Mouse (Mus musculus): ENCODE measurements around the gene B3galt5. TPM values are rescaled to one million over a fixed set of nuclear protein-coding genes. Genes with fewer than 3 reads are reported as not detected.

Gene B3galt5
- total RNA-seq (2021), result not detected

DNA sequence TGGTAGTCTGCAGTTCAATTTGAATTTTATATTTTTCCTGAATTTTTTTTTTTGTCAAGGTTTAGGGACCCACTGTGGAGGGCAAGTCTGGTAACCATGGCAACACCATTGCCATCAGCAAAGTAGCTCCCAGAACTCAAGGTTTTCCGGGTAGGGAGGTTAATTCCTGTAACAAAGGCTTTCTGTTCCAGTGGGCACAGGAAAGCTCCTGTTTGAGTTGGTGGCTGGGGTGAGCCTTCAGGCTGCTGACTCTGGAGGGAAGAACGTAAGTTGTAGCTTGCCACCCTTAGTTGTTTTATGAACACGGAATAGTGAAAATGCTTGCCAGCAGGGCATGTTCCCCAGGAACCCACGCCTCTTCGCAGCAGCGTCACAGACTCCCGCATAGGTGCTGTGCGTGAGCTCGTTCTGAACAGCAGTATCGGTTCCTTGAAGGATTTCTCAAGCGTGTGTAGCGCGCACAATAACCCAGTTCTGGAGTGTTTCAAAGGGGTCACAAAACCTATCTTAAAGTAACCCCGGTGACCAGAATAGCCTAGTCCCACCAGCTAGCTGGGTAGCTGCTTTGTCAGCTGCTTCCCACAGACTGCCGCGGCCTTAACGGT lies at the start of gene B3galt5:
TSS of gene B3galt5 (plus strand) at position 436 of the 605 bp plus-strand sequence.
- intact Hi-C loops (cut with DNase I), result no loop called here
- DNase-seq, result no peak

DNA sequence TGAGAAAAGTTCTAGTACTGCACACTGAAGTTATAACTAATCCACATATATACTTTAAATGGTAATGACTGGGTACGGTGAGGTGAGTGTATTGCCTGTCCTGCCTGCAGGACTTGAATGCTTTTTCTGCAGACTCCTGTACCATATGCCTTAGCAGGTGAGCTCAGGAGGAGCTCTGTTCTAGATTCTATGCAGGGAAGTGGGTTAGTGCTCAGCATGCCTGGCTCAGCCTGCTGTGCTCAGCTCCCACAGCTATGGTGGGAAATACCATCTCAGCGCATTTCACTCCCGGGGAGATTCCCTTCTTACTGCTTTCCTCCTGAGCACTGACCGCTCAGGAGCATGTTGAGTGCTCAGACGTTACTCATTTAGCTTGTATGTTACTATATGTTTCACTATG lies 48.0 kb upstream of the B3galt5 start:
- no peak for DNase-seq
- intact Hi-C loops (cut with DNase I), result no loop called here

DNA sequence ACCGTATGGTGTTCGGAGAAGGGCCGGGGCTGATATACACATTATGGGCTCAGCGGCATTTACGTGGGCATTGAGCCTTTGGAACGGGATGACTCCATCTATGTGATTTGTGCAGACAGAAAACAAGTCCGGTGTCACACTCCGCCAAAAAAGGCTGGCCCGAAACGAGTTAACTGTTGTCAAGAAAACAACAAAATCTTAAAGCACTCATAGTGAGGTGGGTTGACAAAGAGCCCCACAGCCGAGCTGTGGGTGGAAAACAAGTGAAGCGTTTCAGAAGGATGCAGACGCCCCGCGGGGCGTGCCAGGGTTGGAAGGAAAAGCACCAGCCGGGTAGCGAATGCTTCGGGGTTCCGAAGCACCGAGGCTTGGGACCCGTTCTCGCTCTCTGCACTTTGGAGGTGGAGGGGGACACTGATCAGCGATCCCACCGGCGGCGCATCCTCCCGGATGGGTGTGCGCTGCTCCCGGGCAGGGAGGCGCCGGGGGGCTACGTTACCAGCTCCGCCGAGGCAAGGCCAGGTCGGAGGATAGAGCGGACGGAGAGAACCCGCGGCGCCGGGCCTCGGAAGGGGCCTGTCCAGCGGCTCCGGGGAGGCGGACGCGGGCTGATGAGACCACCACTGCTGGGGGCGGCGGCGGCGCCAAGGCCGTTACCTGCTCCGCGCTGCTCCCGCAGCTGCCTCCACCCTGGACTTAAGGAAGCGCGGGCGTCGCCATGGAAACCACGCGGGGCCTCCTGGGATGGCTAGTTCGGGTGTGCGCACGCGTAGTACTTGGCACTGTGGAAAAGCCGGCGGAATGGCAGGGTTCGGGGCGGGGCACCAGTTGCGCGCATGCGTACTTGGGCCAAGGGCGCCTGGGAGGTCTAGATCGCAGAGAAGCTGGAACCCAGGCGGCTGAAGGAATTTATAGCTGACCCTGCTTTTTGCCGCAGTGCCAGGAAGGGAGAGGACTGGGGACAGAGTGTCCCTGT lies 43.8 kb upstream of the B3galt5 start, which contains the start of gene Lca5l:
TSS of gene Lca5l (minus strand) at position 741 of the 976 bp plus-strand sequence.
- intact Hi-C loops (cut with DNase I), result loop anchor here (2.0 kb wide), 1 partner anchor 33 kb away; no protein-coding TSS in a partner anchor
- peak; percentile 100 for DNase-seq

DNA sequence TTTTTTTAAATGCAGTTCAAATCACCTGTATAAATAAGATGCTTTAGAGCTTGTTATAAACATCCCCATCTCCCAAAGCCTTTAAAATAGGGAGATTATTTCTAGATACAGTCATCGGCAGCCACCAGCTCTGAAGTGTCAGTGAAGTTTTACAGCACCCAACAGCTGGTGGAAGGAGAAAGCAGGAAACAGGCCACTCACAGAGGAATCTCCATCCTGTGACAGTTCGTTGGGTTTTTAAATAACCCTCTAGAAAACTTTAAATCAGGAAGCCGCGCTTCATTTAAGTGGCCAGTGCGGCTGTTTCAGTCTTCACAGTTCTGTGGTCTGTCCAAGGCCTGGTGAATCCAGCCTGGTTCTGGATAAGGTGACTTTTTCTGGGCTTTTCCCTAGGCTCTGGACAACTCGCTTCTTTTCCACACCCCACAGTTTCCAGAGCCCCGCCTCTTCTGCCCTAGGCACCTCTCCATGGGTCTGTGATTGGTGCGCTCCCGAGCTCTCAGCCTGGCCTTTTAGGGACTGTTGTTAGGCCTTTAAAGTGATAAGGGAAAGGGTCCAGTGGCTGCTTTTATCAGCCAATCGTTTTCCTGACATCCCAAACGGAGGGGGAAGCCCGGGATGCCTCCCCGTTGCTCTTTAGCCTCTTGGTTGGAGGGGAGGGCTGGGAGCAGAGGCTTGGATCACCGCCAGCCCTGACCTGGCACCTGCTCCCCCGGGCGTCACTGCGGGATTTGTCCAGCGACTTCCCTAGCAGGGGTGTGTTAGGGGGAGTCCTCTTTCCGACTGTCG lies 35.5 kb upstream of the B3galt5 start, which contains the start of gene Sh3bgr:
TSS of gene Sh3bgr (plus strand) at position 538 of the 789 bp plus-strand sequence.
- intact Hi-C loops (cut with DNase I), result loop anchor here (2.0 kb wide), 1 partner anchor 41 kb away; no protein-coding TSS in a partner anchor
- peak; percentile 90 to 93 for DNase-seq

GRCm38 (mm10) chr16:96200702-96201028 lies 34.9 kb upstream of the B3galt5 start:
- intact Hi-C loops (cut with DNase I), result loop anchor here (2.0 kb wide), 1 partner anchor 42 kb away; no protein-coding TSS in a partner anchor
- DNase-seq, result no peak

- intact Hi-C loops (cut with DNase I), result loop anchor here (2.0 kb wide), 1 partner anchor 43 kb away; no protein-coding TSS in a partner anchor
- peak; percentile 41 to 52 for DNase-seq
Observed at GRCm38 (mm10) chr16:96201485-96202232, 33.9 kb upstream of the B3galt5 start.

DNA sequence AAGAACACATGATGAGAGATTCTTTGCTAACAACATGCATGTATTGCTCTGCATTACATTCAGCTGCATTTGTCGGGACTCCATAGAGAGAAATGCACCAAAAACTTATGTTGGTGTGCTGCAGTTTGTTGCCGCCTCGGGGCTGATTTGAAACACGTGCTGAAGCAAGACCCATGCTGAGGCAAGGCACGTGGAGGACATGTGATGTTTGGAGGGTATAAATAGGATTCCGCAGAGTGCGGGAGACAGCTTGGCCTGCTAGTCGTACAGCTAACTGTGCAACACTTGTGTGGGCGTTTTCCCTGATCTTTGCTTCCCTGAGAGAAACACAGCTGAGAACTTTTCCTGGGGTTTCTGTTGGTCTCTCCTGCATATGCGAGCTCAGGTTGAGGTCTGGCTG lies 25.8 kb upstream of the B3galt5 start:
- DNase-seq, result peak; percentile 39 to 52
- intact Hi-C loops (cut with DNase I), result no loop called here

GRCm38 (mm10) chr16:96210856-96211255 lies 24.7 kb upstream of the B3galt5 start:
- DNase-seq, result peak; percentile 31 to 60
- intact Hi-C loops (cut with DNase I), result no loop called here

GRCm38 (mm10) chr16:96213027-96213426 lies 22.6 kb upstream of the B3galt5 start:
- peak; percentile 77 to 81 for DNase-seq
- intact Hi-C loops (cut with DNase I), result no loop called here

DNA sequence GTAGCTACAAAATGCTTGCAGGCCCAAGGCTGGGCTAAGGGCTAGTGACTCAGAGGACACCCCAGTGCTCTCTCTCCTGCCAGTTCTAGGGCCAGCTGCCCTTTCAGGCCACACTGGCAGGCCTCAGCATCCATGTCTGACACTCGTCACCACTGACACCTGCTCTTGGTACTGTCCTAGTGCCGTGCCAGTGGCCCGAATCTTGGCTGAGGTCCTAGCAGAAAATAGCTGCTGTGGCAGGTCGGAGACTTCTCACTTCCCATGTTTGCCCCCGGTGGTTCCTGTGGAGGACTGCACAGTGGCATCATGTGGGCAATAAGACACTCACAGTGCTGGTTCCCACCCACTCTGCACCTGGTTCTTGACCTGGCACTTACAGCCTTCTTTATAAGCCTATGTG lies 14.1 kb upstream of the B3galt5 start:
- DNase-seq, result peak; percentile 75 to 79

DNA sequence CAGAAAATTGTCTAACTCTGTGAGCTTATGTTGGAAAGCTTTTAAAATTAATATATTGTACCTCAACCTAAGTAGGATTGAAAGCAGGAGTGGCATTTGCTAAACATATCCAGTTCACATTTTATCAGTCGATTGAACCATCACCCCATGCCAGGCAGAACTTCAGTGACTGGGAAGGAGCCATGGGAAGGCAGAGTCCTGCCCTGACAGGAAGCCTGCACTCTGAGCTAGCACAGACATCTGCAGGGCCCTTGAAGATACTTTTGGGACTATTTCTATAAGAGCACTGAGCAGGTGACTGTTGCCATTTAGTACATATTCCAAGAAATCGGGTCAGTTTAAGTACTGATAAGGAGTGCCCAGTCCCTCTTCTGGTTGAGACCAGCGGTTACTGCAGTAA lies 13.6 kb upstream of the B3galt5 start:
- intact Hi-C loops (cut with DNase I), result no loop called here
- no peak for DNase-seq

More for the DNA sequence above, 14.1 kb upstream of the B3galt5 start:
- intact Hi-C loops (cut with DNase I), result no loop called here

DNA sequence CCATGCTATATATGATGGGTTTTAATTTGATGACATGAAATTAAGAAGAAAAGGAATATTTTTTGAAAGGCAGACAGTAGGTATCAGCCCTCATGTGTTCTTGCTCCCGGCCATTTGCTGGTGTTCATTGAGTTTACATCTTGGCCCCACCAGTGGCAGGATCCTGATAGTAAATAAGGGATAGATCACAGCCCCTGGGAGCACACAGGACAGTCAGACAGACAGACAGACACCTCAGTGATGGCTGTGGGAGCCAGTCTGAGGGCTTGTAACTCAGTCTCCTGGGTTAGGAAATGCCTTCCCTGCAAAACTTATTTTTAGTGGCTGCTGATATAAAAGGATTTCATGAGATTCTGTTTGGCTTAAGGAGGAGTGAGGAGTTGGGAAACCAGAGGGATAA lies 13.1 kb upstream of the B3galt5 start:
- no peak for DNase-seq
- intact Hi-C loops (cut with DNase I), result no loop called here

DNA sequence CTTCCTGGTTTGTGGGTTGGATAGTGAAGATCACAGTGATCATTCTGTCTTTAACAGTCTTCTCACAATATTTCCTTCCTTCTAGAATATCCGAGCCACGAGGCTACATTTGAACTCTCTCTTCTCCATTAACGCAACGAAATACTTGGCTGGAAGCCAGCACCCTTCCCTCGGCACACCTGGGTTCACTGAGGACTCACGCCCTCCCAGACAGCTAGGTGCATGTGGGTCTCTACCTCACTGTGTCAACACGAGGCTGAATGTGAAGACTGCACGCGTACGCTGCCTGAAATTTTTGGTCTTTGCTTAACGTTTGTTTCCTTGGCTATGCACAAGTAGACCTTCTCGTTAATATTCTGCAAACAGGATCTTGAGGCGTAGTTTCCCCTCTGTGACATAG lies 7.2 kb upstream of the B3galt5 start:
- intact Hi-C loops (cut with DNase I), result no loop called here

DNA sequence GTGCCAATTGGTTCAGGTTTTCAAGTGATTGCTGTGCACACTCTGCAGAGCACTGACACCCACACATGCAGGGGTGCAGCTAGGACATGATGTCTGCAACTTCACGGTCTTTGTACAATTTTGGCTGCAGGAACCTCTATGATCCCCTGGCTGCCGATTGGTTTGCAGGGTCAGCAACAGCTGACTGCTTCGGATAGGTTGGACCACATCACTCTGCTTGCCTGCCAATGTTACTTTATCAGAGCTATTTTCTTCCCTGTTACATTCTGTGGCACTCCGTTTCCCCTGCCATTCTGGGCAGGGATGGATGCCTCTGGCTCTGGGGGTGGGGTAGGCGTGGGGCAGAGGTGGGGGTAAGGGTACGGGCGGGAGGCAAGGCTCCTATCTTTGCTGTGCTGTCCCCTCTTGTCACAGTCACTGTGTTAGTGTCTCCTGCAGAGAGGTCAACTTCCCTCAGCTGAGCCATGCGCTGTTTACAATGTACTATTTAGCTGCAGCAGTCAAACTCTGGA lies 6.5 kb upstream of the B3galt5 start:
- DNase-seq, result peak; percentile 65 to 70
- intact Hi-C loops (cut with DNase I), result no loop called here

More for the DNA sequence above, 7.2 kb upstream of the B3galt5 start:
- DNase-seq, result no peak

DNA sequence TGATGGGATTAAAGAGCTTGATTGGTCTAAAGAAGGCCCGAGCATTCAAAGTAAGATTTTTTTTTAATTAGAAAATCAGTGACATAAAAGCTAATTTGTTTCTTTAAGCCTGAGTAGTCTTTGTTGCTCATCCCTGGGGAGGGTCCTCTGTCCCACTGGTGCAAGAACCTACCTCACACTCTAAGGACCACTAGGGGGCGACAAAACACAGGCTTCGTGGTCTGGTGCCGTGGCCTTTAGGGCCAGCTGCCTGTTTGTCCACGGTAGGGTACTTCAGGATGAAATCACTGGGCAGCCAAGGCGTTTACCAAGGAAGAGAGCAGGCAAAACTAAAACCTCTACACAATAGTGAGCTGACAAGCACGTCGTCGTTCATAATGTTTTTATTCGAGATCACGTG lies 5.2 kb upstream of the B3galt5 start:
- intact Hi-C loops (cut with DNase I), result loop anchor here (1.0 kb wide), 1 partner anchor 111 kb away; no protein-coding TSS in a partner anchor

DNA sequence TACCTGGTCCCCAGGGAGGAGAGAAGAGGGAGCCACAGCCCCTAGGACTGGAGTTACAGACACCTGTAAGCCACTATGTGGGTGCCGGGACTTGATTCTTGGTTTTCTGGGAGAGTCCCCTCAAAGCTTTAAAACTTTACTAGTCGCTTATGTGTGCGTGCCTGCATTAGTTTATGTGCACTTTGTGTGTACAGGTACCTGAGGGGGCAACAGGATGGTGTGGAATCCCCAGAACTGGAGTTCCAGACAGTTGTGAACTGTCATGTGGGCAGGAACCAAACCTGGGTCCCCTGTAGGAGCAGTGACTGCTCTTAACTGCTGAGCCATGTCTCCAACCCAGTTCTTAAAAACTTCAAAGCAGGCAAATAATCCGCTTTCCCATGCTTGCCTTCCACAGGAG lies 4.3 kb upstream of the B3galt5 start:
- intact Hi-C loops (cut with DNase I), result no loop called here
- no peak for DNase-seq

More for the DNA sequence above, 5.2 kb upstream of the B3galt5 start:
- peak; percentile 82 to 84 for DNase-seq

- DNase-seq, result no peak
- intact Hi-C loops (cut with DNase I), result no loop called here
Observed at GRCm38 (mm10) chr16:96231974-96232373, 3.6 kb upstream of the B3galt5 start.

- no peak for DNase-seq
- intact Hi-C loops (cut with DNase I), result no loop called here
Observed at GRCm38 (mm10) chr16:96233996-96234395, 1.6 kb upstream of the B3galt5 start.

GRCm38 (mm10) chr16:96244496-96244895 lies 8.9 kb downstream of the B3galt5 start:
- intact Hi-C loops (cut with DNase I), result no loop called here
- no peak for DNase-seq

DNA sequence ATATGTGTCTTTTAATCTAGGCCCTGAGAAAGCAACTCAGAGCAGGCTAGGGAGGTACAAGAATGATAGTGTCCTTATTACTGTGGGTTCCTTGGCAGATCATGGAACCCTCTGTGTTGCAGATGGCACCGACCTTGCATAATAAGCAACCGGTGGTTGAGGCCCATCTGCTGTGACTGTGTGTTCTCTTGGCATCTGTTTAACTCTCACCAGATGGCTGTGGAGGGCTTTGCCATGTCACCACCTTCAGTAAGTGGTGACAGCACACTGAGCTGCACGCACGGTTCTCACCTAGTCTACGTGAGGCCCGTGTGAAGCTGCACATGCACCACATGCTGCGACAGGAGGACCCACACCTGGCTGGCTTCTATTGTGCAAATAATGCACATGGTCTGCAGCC lies 14.0 kb downstream of the B3galt5 start:
- no peak for DNase-seq
- intact Hi-C loops (cut with DNase I), result no loop called here

All from heart, postnatal 10 days (tissue).